Mouse (Mus musculus) thymus, adult 18-20 months (tissue): ENCODE data around the gene Hes7.
A peak's percentile ranks its signal among the peaks of the same experiment; 100 is the strongest.

Experiments used
- DNase-seq, 2 experiments: peaks; one replicate each; pipeline ENCODE4 v3.0.0; 2022; ENCODE audit warnings: mixed read lengths in 2 of 2

Hes7 gene

DNA sequence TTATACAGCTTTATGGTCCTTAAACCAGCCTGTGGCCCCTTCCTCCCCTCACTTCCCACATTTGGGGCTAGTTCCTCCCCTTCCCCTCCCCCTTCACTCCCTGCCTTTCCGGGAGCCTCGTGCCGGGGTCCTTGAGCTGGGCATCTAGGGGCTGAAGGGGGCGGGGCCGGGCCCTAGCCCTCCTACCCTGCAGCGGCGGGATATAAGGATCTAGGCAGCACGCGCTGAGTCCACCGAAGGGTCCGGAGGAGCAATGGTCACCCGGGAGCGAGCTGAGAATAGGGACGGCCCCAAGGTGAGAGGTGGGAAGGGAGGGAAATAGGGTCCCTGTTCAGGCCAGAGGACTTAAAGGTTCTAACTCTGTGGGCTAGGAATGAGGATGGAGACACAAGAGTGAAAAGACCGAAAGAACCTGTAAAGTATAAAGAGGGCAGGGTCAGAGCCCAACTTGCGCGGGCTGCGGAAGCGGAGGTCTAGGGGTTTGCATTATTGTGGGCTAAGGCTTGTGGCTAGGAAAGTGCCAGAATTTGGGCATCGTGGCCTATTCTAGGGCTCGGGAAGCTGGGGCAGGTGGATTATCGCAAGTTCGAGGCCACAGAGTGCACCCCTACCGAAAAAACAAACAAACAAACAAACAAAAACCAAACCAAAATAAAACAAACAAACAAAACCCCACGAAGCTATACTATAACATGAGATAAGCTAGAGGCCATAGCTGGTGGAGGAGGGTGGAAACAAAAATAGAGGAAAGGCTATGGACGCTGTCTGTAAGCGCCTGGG, at the start of gene Hes7:
Gene Hes7, plus strand, starts transcription at position 184 of the 780 bp plus-strand sequence.
- DNase-seq, result no peak

DNA sequence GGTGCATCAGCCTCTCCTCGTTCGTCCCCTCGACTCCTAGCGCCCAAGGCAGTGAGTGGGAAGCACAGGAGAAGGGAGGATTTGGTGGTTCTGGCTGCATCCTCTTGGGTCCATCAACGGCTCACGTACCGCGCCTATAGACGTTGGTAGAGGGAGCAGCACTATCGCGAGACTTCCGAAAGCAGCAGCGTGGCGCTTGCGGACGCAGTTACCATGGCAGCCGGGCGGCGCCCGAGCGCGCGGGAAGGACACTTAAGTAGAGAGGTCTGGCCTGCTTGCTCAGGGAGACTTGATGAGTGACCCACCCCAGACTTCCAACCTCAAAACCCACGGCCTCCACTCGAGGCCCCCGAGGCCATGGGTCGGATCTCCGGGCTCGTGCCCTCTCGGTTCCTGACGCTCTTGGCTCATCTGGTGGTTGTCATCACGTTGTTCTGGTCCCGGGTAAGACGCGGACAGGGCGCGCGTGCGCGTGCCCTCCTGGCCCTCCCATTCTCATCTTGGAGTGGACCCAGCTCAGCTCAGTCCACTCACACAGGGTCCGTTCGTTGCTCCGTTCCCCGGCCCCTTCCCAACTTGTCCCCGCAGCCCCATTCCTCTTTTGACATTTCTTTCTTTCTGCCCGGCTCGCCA, 49.5 kb upstream of the Hes7 start, which contains the start of gene Tmem107:
Gene Tmem107, plus strand, starts transcription at position 217 of the 633 bp plus-strand sequence.
- peak; percentile 87 to 91 for DNase-seq

- no peak for DNase-seq
These were observed 48.9 kb upstream of the Hes7 start for GRCm38 (mm10) chr11:69071262-69071661.

DNA sequence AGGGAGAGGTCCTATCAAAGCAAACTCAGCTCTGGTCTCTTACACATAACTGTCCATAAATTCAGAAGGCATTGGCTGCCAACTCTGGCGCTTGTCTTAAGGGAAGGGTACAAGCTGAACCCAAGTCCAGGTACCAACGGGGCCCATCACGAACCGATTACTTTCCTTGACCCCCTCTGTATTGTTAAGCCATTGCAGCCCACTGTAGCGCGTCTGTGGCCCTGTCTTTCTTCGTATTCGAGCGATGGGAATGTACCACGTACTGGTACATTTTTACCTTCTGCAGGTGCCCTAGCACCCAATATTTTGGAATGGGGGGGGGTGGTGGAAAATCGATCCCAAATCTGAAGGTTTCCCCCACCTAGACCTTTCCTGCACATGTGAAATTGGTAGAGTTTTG, 48.0 kb upstream of the Hes7 start:
- DNase-seq, result no peak

DNA sequence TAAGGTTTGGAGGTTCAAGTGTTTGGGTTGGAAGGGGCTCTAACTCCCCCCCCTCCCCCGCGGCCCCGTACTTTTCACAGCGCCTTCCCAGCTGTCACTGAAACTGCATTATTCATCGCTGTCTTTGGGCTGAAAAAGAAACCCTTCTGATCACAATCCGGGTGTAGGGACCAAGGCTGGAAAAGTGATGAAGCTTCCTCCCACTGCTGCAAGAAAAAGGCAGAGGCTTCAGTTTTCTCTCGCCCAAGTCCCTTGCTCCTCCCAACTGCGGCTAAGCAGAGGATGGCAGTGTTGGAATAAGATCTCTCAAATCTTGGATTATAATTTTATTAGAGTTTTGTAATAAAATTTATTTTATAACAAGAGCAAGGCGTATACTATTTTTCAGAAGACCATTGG, 47.5 kb upstream of the Hes7 start:
- DNase-seq, result no peak

DNA sequence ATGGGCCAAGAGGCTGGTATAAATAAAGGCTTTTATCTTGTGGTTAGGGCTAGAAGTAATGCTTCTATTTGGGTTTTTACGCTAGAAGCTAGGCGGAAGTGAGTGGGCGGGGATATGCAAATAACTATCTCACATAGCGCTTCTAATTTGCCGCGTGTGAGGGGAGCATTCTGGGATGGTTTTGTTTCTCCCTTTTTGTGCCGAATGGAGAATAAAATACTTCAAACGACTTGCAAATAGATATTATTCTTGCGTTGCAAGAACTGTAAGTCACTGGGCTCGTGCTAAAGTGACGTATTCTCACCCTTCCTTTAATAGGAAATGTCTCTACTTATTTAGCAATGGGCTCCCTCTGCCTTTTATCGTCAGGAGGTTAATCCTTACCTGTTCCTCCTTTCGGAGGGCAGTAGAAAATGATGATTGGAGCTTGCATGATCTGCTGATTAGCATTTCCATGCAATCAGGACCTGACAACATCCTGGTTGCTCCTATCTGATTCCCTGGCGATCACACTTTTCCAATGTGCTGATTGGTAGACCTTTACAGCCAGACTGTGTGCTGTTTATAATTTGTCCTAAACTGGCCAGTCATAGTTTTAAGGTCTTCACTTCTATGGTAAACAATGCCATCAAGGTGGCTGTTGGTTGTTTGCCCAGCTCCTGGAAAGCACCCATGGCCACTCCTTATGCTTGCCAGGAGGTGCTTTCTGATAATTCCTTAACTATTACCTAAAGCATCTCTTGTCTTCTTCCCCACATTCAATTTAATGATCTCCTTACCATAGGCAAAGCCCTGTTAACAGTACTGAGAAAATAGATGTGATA, 46.9 kb upstream of the Hes7 start:
- DNase-seq, result peak in 1 of 2 experiments; percentile 77

DNA sequence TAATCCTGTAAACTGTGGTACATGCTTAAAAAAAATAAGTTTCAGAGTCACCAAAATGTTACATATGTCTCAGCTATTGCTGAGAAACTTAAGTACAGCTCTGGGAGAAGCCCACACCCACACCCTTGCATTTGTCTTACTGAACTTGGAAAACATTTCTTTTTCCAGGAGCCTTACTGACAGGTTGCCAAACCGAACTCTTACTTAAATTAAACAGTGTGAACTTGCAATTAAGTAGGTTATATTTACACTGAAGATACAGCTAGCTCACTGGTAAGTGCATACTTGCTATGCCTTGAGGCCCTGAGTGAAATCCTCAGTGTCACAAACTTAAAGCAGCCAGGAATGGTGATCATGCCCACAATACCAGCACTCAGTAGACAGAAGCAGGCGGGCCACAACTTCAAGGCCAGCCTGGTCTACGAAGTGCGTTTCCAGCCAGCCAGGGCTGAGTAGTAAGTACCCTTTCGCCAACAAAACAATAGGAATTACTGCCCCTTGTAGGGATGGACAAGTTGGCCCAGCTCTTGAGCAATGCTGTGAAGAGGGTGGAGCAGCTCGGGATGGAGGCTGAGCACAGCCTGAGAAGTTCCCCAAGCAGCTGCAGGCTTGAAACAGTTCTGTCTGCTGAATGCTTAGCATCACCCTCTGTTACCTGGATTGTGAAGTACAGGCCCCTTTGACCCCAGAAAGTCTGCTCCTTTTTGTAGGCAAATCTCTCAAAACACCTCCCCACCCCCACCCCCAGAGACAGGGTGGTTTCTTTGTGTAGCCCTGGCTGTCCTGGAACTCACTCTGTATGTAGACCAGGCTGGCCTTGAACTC, 46.0 kb upstream of the Hes7 start:
- DNase-seq, result no peak

- DNase-seq, result no peak
These were observed 45.5 kb upstream of the Hes7 start for GRCm38 (mm10) chr11:69074776-69075069.

- no peak for DNase-seq
These were observed 44.3 kb upstream of the Hes7 start for GRCm38 (mm10) chr11:69075764-69076479.

- no peak for DNase-seq
These were observed 43.6 kb upstream of the Hes7 start for GRCm38 (mm10) chr11:69076572-69076971.

GRCm38 (mm10) chr11:69077316-69077715, 42.9 kb upstream of the Hes7 start:
- DNase-seq, result no peak

- DNase-seq, result no peak
These were observed 42.2 kb upstream of the Hes7 start for GRCm38 (mm10) chr11:69078041-69078440.

- DNase-seq, result no peak
These were observed 41.3 kb upstream of the Hes7 start for GRCm38 (mm10) chr11:69078805-69079438.

- no peak for DNase-seq
These were observed 39.9 kb upstream of the Hes7 start for GRCm38 (mm10) chr11:69080102-69080854.

DNA sequence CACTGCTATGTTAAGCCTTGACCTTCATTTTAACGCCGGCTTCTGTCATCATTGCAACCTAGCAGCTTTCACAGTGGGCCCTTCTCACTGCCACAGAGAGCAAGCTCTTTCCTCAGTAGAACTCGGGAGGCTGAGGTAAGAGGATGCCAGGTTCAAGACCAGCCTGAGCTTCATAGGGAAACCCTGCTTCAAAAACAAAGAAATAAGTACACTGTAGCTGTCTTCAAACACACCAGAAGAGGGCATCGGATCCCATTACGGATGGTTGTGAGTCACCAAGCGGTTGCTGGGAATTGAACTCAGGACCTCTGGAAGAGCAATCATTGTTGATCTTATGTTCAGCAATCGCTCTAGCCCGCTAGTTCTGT, 39.4 kb upstream of the Hes7 start:
- no peak for DNase-seq

- DNase-seq, result no peak
These were observed 38.6 kb upstream of the Hes7 start for GRCm38 (mm10) chr11:69081613-69082012.

DNA sequence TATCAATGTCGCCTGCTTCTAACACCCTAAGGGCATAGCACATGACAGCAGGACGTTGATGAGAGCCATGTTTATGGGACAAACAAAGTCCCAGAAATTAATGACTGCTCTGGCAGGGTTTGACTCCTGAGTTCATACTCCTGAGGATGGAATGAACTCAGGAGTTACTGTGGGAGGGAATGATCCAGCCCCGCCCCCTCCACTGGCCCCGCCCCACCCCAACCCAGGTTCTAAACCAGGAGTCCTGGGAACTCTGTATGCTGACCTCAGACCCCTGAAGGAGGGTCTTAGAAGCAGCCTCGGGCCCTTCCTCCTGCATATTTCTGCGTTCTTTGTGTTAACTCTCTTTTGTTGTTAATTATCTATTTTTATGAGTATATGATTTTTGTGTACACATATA, 34.6 kb upstream of the Hes7 start:
- DNase-seq, result no peak

- no peak for DNase-seq
These were observed 33.8 kb upstream of the Hes7 start for GRCm38 (mm10) chr11:69086390-69086789.

DNA sequence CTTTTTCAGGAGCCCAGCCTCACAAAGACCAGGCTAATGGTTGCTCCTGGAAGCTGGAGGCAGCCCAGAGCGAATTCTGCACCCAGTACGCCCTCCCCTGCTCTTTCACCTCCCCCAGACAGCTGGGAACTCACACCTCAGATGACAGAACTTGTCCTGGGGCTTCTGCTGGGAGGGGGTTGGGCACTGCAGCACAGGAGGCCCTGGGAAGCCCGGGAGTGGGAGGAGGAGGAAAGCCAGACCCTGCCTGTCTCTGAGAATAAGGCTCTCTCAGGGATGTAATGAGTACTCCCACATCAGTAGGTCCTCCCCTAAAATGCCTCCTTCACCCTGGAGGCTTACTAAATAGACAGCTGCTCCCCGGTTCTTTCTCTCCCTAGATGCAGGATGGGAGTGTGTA, 33.1 kb upstream of the Hes7 start:
- no peak for DNase-seq

GRCm38 (mm10) chr11:69087597-69087996, 32.6 kb upstream of the Hes7 start:
- no peak for DNase-seq
